In the genomic region with DNA sequence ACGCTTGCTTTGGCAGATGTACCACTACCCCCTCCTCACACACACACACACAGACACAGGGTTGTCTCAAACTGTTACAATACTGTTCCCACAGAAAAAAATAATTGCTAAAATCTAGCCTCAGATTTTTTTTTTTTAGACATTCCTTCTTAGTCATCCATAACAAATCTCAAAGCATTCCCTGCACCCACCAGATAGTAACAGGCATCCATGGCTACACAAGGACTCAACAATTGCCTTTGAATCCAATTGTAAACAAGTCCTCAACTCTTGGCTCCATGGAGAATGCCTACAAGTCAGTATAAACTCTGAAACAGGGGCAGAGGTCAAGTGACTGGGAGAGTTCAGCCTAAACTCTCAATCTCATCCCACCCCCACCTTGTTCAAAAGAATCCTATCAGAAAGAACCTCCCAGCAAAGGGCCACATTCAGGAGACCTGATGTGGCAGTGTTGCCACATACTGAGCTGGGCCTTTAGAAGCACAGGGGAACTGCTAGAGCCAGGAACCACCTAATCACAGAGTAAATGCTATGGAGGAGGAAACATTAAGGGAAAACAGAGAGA, we compare ENCODE assay signal across 20 mouse cellular contexts. TPM values are rescaled to one million over a fixed set of nuclear protein-coding genes. Genes with fewer than 3 reads are reported as not detected.
DNase-seq lines count a peak whose midpoint lies in the region; ATAC-seq and TF ChIP-seq lines count a peak whose summit lies in the region.
"Had no signal": no experiment of that assay in that cellular context is flagged by ENCODE, and none has a peak within 500 bp of the region (broad histone marks: within the 10 kb centered on the region; RNA-seq: fewer than 3 reads in every experiment).

No protein-coding gene starts in this region.

- no peaks in the 10 kb centered on the region for H3K79me2 ChIP-seq in heart, adult 2 months (replicated peaks; ENCODE audit: control insufficient read depth, insufficient read depth, low read length)

- no peak for TF ChIP-seq POLR2A in heart, adult 2 months (IDR thresholded peaks at IDR 0.05; ENCODE audit: insufficient read depth, low read depth, low read length)

- DNase-seq in lung, postnatal 36 days, result peak; percentile 12
- no peak for DNase-seq in lung, postnatal 14 days
- DNase-seq in adipocyte (ENCODE audit: low spot score), result peak; percentile 47
- DNase-seq in liver, embryonic 13.5 days, result no peak
- no peak for DNase-seq in heart, adult 2 months
- DNase-seq: cerebellum, postnatal 10 days; gastrocnemius, adult 2 months; heart, postnatal 10 days; layer of hippocampus, postnatal 36 days; lung, postnatal 10 days; thymus, adult 2 months had no signal

- no peaks in the 10 kb centered on the region for H3K9me3 ChIP-seq in liver, embryonic 13.5 days (replicated peaks)
- no peaks in the 10 kb centered on the region for H3K9me3 ChIP-seq in intestine, postnatal 0 days (ENCODE audit: control insufficient read depth)
- no peaks in the 10 kb centered on the region for H3K9me3 ChIP-seq in hindbrain, embryonic 13.5 days
- H3K9me3 ChIP-seq: hindbrain, embryonic 12.5 days; limb, embryonic 15.5 days; neural tube, embryonic 15.5 days had no signal

- whole genome bisulfite sequencing in liver, embryonic 13.5 days (ENCODE audit: insufficient replicate concordance), result 58% methylated on average over 1 of the region's 1 CpGs
- whole genome bisulfite sequencing in intestine, postnatal 0 days, result 72% methylated on average over 1 of the region's 1 CpGs
- 28% methylated on average over 1 of the region's 1 CpGs for WGBS in hindbrain, embryonic 13.5 days
- WGBS in heart, adult 2 months, result 85% methylated on average over 1 of the region's 1 CpGs

- no peak overlapping the region for H3K27ac ChIP-seq in liver, embryonic 13.5 days
- H3K27ac ChIP-seq in intestine, postnatal 0 days (ENCODE audit: low read depth, low read length), result no peak overlapping the region
- no peak overlapping the region for H3K27ac ChIP-seq in hindbrain, embryonic 13.5 days
- no peak overlapping the region for H3K27ac ChIP-seq in heart, adult 2 months
- H3K27ac ChIP-seq: gastrocnemius, adult 2 months; hindbrain, embryonic 12.5 days; limb, embryonic 15.5 days; neural tube, embryonic 15.5 days had no signal

- peak; percentile 55 for ATAC-seq in liver, embryonic 13.5 days (ENCODE audit: low read depth)
- no peak for ATAC-seq in intestine, postnatal 0 days
- no peak for ATAC-seq in hindbrain, embryonic 13.5 days (ENCODE audit: low FRiP score)
- ATAC-seq: inflammation-experienced regulatory T-cells, adult 6 months; midbrain, embryonic 16.5 days had no signal

- H3K4me3 ChIP-seq in liver, embryonic 13.5 days (replicated peaks), result no peak overlapping the region
- H3K4me3 ChIP-seq in intestine, postnatal 0 days (ENCODE audit: low read depth, low read length), result no peak overlapping the region
- H3K4me3 ChIP-seq in hindbrain, embryonic 13.5 days, result no peak overlapping the region
- no peak overlapping the region for H3K4me3 ChIP-seq in heart, adult 2 months
- H3K4me3 ChIP-seq: gastrocnemius, adult 2 months; hindbrain, embryonic 12.5 days; limb, embryonic 15.5 days; neural tube, embryonic 15.5 days had no signal

- no peaks in the 10 kb centered on the region for H3K4me1 ChIP-seq in liver, embryonic 13.5 days (replicated peaks)
- no peaks in the 10 kb centered on the region for H3K4me1 ChIP-seq in intestine, postnatal 0 days (replicated peaks; ENCODE audit: control insufficient read depth, insufficient read depth, low read length)
- no peaks in the 10 kb centered on the region for H3K4me1 ChIP-seq in hindbrain, embryonic 13.5 days (replicated peaks)
- no peaks in the 10 kb centered on the region for H3K4me1 ChIP-seq in heart, adult 2 months (ENCODE audit: control insufficient read depth, insufficient read depth, low read length)
- H3K4me1 ChIP-seq: hindbrain, embryonic 12.5 days; limb, embryonic 15.5 days; neural tube, embryonic 15.5 days had no signal

- no peaks in the 10 kb centered on the region for H3K27me3 ChIP-seq in liver, embryonic 13.5 days
- no peaks in the 10 kb centered on the region for H3K27me3 ChIP-seq in intestine, postnatal 0 days (replicated peaks; ENCODE audit: control insufficient read depth, insufficient read depth, low read length)
- no peaks in the 10 kb centered on the region for H3K27me3 ChIP-seq in hindbrain, embryonic 13.5 days
- H3K27me3 ChIP-seq in heart, adult 2 months (ENCODE audit: control insufficient read depth, insufficient read depth, low read length), result no peaks in the 10 kb centered on the region
- H3K27me3 ChIP-seq: hindbrain, embryonic 12.5 days; limb, embryonic 15.5 days; neural tube, embryonic 15.5 days had no signal

- H3K36me3 ChIP-seq in liver, embryonic 13.5 days, result no peaks in the 10 kb centered on the region
- H3K36me3 ChIP-seq in intestine, postnatal 0 days (ENCODE audit: control insufficient read depth, insufficient read depth), result no peaks in the 10 kb centered on the region
- peaks cover 24% of the 10 kb centered on the region for H3K36me3 ChIP-seq in hindbrain, embryonic 13.5 days
- H3K36me3 ChIP-seq in heart, adult 2 months (ENCODE audit: control insufficient read depth, insufficient read depth, low read length), result no peaks in the 10 kb centered on the region

- H3K9ac ChIP-seq in liver, embryonic 13.5 days, result no peak overlapping the region
- H3K9ac ChIP-seq in intestine, postnatal 0 days (ENCODE audit: low read depth, low read length), result no peak overlapping the region
- no peak overlapping the region for H3K9ac ChIP-seq in hindbrain, embryonic 13.5 days
- no peak overlapping the region for H3K9ac ChIP-seq in heart, adult 2 months (ENCODE audit: low read depth, low read length)
- H3K9ac ChIP-seq: hindbrain, embryonic 12.5 days; limb, embryonic 15.5 days; neural tube, embryonic 15.5 days had no signal

- intact Hi-C loops in heart, adult 2 months (cut with DNase I), result no loop called here

- no peak for TF ChIP-seq CTCF in intestine, postnatal 0 days (IDR thresholded peaks at IDR 0.05; ENCODE audit: low read depth)
- no peak for TF ChIP-seq CTCF in heart, adult 2 months (IDR thresholded peaks at IDR 0.05)

- H3K4me2 ChIP-seq in liver, embryonic 13.5 days, result no peak overlapping the region
- no peak overlapping the region for H3K4me2 ChIP-seq in intestine, postnatal 0 days (replicated peaks; ENCODE audit: low read depth)
- H3K4me2 ChIP-seq in hindbrain, embryonic 13.5 days, result no peak overlapping the region
- H3K4me2 ChIP-seq: heart, embryonic 11.5 days; hindbrain, embryonic 12.5 days; limb, embryonic 15.5 days; neural tube, embryonic 15.5 days had no signal

- TF ChIP-seq EP300 in heart, adult 2 months (IDR thresholded peaks at IDR 0.05; ENCODE audit: insufficient read depth, low read depth, low read length), result no peak

RNA-seq across cellular contexts. Expression of gene Nr6a1, which starts 52.9 kb away (rescaled TPM):
- 0.83 and 1.4 TPM in 2 replicates for polyA plus RNA-seq in liver, embryonic 13.5 days (2015; fragmentation: Nextera tagmentation; extraction: Ambion mirVana)
- polyA plus RNA-seq in intestine, postnatal 0 days (2015; fragmentation: Nextera tagmentation; extraction: Ambion mirVana), result 1.6 and 1.7 TPM in 2 replicates
- 2.4 and 3.1 TPM in 2 replicates for polyA plus RNA-seq in hindbrain, embryonic 13.5 days (2015; fragmentation: Nextera tagmentation; extraction: Ambion mirVana)
- total RNA-seq in heart, adult 2 months (2021), result 1 to 10 TPM; 1.2 to 1.4 TPM
- 1.3 and 2.0 TPM in 2 replicates for polyA plus RNA-seq in heart, adult 2 months (2012; rRNA removed)

RNA-seq across cellular contexts. Expression of gene Olfml2a, which starts 57.2 kb away (rescaled TPM):
- polyA plus RNA-seq in liver, embryonic 13.5 days (2015; fragmentation: Nextera tagmentation; extraction: Ambion mirVana), result 0.08 and 0.12 TPM in 2 replicates
- 1.2 and 1.5 TPM in 2 replicates for polyA plus RNA-seq in intestine, postnatal 0 days (2015; fragmentation: Nextera tagmentation; extraction: Ambion mirVana)
- 5.0 and 5.4 TPM in 2 replicates for polyA plus RNA-seq in hindbrain, embryonic 13.5 days (2015; fragmentation: Nextera tagmentation; extraction: Ambion mirVana)
- 1 to 10 TPM; 3.0 to 3.8 TPM for total RNA-seq in heart, adult 2 months (2021)
- 2.9 and 6.6 TPM in 2 replicates for polyA plus RNA-seq in heart, adult 2 months (2012; rRNA removed)
- total RNA-seq: megakaryocyte-erythroid progenitor cell, adult 5-6 weeks had no signal

Comparison
In these comparisons a context has a peak if more than half of its experiments do, and no peak if none do; other contexts are left out.
1. DNase-seq: peak in lung, postnatal 36 days (single experiment) and adipocyte (single experiment); none in lung, postnatal 14 days (single experiment), liver, embryonic 13.5 days (single experiment) and heart, adult 2 months (0 of 2).